Mouse (Mus musculus) frontal cortex, adult (tissue): Measurements from ENCODE around the gene Srpr.

Source experiments
- ATAC-seq: cut with Nextera tagmentation; 2 replicates; pipeline ENCODE4 v1.9.2; 2017; ENCODE audit warnings: mild to moderate bottlenecking, moderate library complexity, mixed read lengths; ENCODE audit not compliant: low TSS enrichment

Srpr gene

GRCm38 (mm10) chr9:35199772-35200471, at the start of gene Srpr, which contains the start of gene Tirap:
Gene Srpr (plus strand): TSS chr9:35200175.
Gene Tirap (minus strand): TSS chr9:35200291.
- ATAC-seq: peak; percentile 84

- no peak for ATAC-seq
Measured at GRCm38 (mm10) chr9:35152923-35153322, 47.1 kb upstream of the Srpr start.

- peak; percentile 93 for ATAC-seq
Measured at GRCm38 (mm10) chr9:35156002-35156710, 43.8 kb upstream of the Srpr start.

- no peak for ATAC-seq
Measured at GRCm38 (mm10) chr9:35156862-35157261, 43.1 kb upstream of the Srpr start.

GRCm38 (mm10) chr9:35158477-35158876, 41.5 kb upstream of the Srpr start:
- no peak for ATAC-seq

- ATAC-seq: no peak
Measured at GRCm38 (mm10) chr9:35160662-35161061, 39.3 kb upstream of the Srpr start.

GRCm38 (mm10) chr9:35161721-35162120, 38.3 kb upstream of the Srpr start:
- ATAC-seq: no peak

- no peak for ATAC-seq
Measured at GRCm38 (mm10) chr9:35163011-35163690, 36.8 kb upstream of the Srpr start.

- no peak for ATAC-seq
Measured at GRCm38 (mm10) chr9:35164142-35164874, 35.7 kb upstream of the Srpr start.

- ATAC-seq: peak; percentile 75
Measured at GRCm38 (mm10) chr9:35166144-35166797, 33.7 kb upstream of the Srpr start.

- peak; percentile 17; the same call in 1 of the 2 replicates for ATAC-seq
Measured at GRCm38 (mm10) chr9:35166798-35167635, 33.0 kb upstream of the Srpr start.

- peak; percentile 62 for ATAC-seq
Measured at GRCm38 (mm10) chr9:35170071-35170470, 29.9 kb upstream of the Srpr start.

GRCm38 (mm10) chr9:35173331-35173730, 26.6 kb upstream of the Srpr start:
- no peak for ATAC-seq

- peak; percentile 94 for ATAC-seq
Measured at GRCm38 (mm10) chr9:35175251-35176123, 24.5 kb upstream of the Srpr start, which contains the start of gene Dcps. Gene Dcps (minus strand): TSS chr9:35176061.

- peak; percentile 8; the same call in 1 of the 2 replicates for ATAC-seq
Measured at GRCm38 (mm10) chr9:35176124-35176659, 23.8 kb upstream of the Srpr start.

- ATAC-seq: no peak
Measured at GRCm38 (mm10) chr9:35182832-35183231, 17.1 kb upstream of the Srpr start.

- ATAC-seq: no peak
Measured at GRCm38 (mm10) chr9:35183359-35183758, 16.6 kb upstream of the Srpr start.

- no peak for ATAC-seq
Measured at GRCm38 (mm10) chr9:35186430-35186829, 13.5 kb upstream of the Srpr start.

- ATAC-seq: no peak
Measured at GRCm38 (mm10) chr9:35187351-35187903, 12.5 kb upstream of the Srpr start.
